Mouse (Mus musculus): ENCODE data around the gene Calr3. TPM values are rescaled to one million over a fixed set of nuclear protein-coding genes. Genes with fewer than 3 reads are reported as not detected.
A peak's percentile ranks its signal among the peaks of the same experiment; 100 is the strongest.

Calr3 gene
- polyA plus RNA-seq, 1 experiment from 2014 or later = 1.4 TPM

DNA sequence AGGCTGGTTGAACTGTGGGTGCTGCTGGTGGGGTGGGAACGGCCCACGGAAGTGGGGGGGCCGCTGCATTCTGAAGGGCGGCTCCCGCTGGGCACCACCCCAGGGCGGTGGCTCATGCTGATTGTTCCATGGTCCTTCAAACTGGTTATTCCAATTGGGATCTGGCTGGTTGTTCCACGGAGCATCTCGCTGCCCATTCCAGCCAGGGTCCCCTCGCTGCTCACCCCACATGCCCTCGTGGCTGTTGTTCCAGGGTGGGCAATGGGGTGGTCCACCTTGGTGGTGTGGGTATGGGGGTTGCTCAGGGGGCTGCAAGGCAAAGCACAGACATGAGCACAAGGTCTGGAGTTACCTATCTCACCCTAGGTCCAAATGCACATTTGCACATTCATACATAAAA is 20.5 kb upstream of the Calr3 start:
- H3K27me3 ChIP-seq = no peaks in the 10 kb centered on the region
- no peak for ATAC-seq (ENCODE audit: low FRiP score, low read depth)
- H3K4me2 ChIP-seq (replicated peaks) = no peak overlapping the region
- WGBS = 93% methylated on average over 10 of the region's 10 CpGs
- H3K27ac ChIP-seq = no peak overlapping the region
- no peaks in the 10 kb centered on the region for H3K9me3 ChIP-seq
- H3K4me1 ChIP-seq = no peaks in the 10 kb centered on the region
- H3K4me3 ChIP-seq = no peak overlapping the region
- H3K36me3 ChIP-seq = peaks cover 100% of the 10 kb centered on the region
- H3K9ac ChIP-seq = no peak overlapping the region

DNA sequence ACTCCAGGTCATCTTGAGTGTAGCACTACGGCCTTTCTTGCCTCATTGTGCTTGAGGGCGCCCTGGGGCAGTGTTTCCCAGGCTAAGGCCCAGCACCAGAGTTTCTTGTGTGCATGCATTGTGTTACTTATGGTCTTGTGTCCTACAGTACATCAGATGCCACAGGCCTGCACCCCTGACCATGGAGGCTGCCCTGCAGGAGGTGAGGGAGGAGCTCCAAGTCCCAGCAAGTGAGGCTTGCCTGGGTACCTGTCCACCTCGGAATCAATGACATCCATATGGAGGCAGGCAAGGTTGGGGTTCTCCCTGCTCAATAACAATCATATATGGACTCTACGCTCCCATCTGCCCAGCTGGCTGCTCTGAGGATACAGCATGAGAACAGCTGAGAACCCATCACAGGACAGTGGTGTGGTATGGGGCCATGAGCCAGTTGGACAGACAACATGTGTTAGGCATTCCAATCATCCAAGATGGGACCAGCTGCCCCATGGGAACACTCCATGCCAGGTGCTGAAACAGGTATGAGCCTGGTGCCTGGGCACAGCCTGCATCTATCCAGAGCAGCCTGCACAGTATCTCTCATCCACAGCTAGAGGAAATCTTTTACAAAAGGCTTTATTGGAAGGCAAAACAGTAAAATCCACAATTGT is 16.3 kb upstream of the Calr3 start:
- Histone ChIP-seq H3K9ac (no peak overlapping the region), H3K4me3 (no peak overlapping the region), H3K36me3 (peaks cover 83% of the 10 kb centered on the region), H3K27me3 (no peaks in the 10 kb centered on the region), H3K4me1 (no peaks in the 10 kb centered on the region), H3K27ac (no peak overlapping the region), H3K4me2 (replicated peaks) (no peak overlapping the region), H3K9me3 (no peaks in the 10 kb centered on the region)
- no peak for ATAC-seq (ENCODE audit: low FRiP score, low read depth)
- WGBS = 87% methylated on average over 4 of the region's 4 CpGs

DNA sequence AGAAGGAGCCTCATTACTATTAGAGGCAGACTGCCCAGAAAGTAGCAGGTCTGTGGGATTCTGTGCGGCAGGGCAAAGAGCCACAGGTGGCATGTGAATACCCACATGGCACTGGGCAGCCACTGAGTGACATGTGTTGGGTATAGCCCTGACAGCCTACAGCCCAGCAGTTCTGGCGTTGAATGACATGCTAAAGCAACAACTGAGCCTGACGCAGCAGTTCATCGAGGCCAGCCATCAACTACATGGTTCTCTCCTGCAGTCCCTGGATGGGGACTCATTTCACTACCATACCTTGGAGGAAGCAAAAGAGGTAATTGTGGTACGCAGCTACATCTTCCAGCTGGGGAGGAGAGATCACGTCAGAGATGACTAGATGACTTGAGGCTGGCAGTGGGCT is 14.8 kb upstream of the Calr3 start:
- WGBS = 81% methylated on average over 6 of the region's 6 CpGs
- H3K27me3 ChIP-seq = no peaks in the 10 kb centered on the region
- peaks cover 83% of the 10 kb centered on the region for H3K36me3 ChIP-seq
- no peaks in the 10 kb centered on the region for H3K4me1 ChIP-seq
- no peak overlapping the region for H3K27ac ChIP-seq
- no peak for ATAC-seq (ENCODE audit: low FRiP score, low read depth)
- no peak overlapping the region for H3K4me2 ChIP-seq (replicated peaks)
- H3K9ac ChIP-seq = no peak overlapping the region
- 0 out of 2 replicates have a peak, but pooled peaks cover 5% of the 10 kb centered on the region for H3K9me3 ChIP-seq
- no peak overlapping the region for H3K4me3 ChIP-seq

DNA sequence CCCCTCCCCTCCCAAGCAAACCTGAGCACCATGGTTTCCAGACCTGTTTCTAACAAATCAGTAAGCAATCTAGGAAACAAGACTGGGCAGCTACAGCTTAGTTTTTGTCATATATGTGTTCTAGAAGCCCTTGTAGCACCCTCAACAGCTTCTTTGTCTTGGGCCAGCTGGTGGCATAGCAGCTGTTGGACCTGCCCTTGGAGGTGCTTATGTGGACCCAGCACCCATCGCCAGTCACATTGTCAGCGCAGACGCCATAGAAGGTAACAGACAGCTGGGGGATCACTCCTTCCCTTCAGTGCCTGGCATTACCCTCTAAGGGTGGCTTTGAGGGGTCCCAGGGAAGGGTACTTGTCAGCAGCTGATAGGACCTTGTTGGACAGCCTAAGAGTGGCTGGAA is 14.1 kb upstream of the Calr3 start:
- WGBS = 85% methylated on average over 3 of the region's 3 CpGs
- H3K4me2 ChIP-seq (replicated peaks) = no peak overlapping the region
- no peaks in the 10 kb centered on the region for H3K4me1 ChIP-seq
- 0 out of 2 replicates have a peak, but pooled peaks cover 7% of the 10 kb centered on the region for H3K9me3 ChIP-seq
- no peak overlapping the region for H3K27ac ChIP-seq
- H3K9ac ChIP-seq = no peak overlapping the region
- no peak overlapping the region for H3K4me3 ChIP-seq
- H3K36me3 ChIP-seq = peaks cover 83% of the 10 kb centered on the region
- no peaks in the 10 kb centered on the region for H3K27me3 ChIP-seq
- no peak for ATAC-seq (ENCODE audit: low FRiP score, low read depth)

DNA sequence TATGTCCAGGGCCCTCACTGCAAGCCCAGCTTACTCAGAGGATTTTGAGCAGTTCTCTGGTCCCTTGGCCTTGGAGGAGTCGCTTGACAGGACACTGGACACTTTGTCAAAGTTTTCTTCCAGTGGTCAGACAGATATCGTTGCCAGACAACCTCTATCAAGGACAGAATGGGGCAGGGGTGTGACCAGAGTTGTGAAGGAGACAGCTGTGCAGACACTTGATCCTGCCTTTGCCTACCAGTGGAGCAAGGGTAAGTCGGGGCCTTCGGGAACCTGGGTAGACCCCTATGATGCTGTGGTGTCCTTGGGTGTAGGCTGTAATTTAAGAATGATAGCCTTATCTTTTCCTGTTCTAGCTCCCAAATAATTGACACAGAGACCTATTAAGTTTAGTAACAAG is 11.6 kb upstream of the Calr3 start:
- H3K4me3 ChIP-seq = no peak overlapping the region
- H3K36me3 ChIP-seq = peaks cover 77% of the 10 kb centered on the region
- H3K9me3 ChIP-seq = 0 out of 2 replicates have a peak, but pooled peaks cover 7% of the 10 kb centered on the region
- no peaks in the 10 kb centered on the region for H3K27me3 ChIP-seq
- ATAC-seq (ENCODE audit: low FRiP score, low read depth) = no peak
- H3K27ac ChIP-seq = no peak overlapping the region
- no peak overlapping the region for H3K9ac ChIP-seq
- H3K4me2 ChIP-seq (replicated peaks) = no peak overlapping the region
- WGBS = 87% methylated on average over 4 of the region's 4 CpGs
- H3K4me1 ChIP-seq = no peaks in the 10 kb centered on the region

DNA sequence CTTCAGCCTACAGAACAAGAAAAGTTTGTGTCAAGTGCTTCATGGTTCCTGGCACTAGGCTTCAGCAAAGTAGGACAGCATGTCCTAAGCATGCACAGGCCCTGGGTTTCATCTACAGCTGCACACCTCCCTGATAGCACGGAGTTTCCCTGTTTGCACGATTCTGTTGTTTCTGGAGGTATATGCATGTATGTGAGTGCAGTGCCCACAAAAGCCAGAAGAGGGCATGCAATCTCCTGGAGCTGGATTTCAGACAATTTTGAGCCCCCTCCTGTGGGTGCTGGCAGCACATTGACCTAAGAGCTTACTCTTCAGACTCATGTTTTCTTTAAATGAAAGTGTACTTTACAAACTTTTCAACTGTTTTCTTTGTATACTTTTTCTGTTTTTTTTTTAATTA is 10.2 kb upstream of the Calr3 start:
- H3K4me2 ChIP-seq (replicated peaks) = no peak overlapping the region
- no peak for ATAC-seq (ENCODE audit: low FRiP score, low read depth)
- no peak overlapping the region for H3K4me3 ChIP-seq
- H3K27ac ChIP-seq = no peak overlapping the region
- peaks cover 79% of the 10 kb centered on the region for H3K36me3 ChIP-seq
- 95% methylated on average over 2 of the region's 2 CpGs for WGBS
- no peaks in the 10 kb centered on the region for H3K4me1 ChIP-seq
- no peak overlapping the region for H3K9ac ChIP-seq
- 0 out of 2 replicates have a peak, but pooled peaks cover 7% of the 10 kb centered on the region for H3K9me3 ChIP-seq
- H3K27me3 ChIP-seq = no peaks in the 10 kb centered on the region

DNA sequence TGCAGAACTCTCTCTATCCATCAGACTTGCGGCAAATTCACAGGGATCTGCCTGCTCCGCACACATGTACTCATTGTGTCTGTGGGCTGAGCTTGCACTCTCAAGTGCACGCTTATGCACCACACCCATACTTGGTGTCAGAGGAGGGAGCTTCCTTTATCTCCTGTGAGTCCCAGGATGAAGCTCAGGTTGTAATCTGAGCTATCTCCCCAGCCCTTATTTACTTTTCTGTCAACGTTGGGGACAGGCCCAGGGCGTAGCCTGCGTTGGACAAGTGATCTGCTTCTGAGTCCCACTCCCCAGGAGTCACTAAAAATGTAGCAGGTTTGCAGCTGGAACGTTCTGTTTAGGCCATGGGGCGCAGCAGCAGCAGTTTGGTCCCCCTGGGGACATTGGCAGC is 7.8 kb upstream of the Calr3 start:
- Histone ChIP-seq H3K4me2 (replicated peaks) (no peak overlapping the region), H3K36me3 (peaks cover 86% of the 10 kb centered on the region), H3K9me3 (0 out of 2 replicates have a peak, but pooled peaks cover 7% of the 10 kb centered on the region), H3K9ac (no peak overlapping the region), H3K27ac (no peak overlapping the region), H3K4me1 (no peaks in the 10 kb centered on the region), H3K4me3 (no peak overlapping the region), H3K27me3 (no peaks in the 10 kb centered on the region)
- no peak for ATAC-seq (ENCODE audit: low FRiP score, low read depth)
- 81% methylated on average over 8 of the region's 8 CpGs for WGBS

DNA sequence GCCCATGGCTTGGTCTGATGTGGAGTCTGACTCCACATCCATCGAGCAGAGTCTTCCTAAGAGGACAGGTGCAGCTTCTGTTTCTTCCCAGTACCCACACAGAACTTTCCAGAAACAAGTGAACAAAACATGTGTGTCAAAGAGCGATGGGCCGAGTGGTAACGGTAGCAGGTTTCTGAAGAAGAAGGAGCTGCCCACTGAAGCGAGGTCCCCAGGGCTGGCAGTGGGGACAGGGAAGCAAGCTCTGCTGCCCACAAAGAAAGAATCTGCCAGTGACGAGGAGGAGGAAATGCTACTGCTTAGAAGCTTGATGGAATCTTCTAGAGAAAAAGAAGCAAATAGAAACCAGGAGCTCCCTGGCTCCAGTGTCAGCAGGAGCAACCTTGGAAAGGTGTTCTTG is 1.4 kb upstream of the Calr3 start:
- H3K4me2 ChIP-seq (replicated peaks) = peak overlapping the region; percentile 75; the same call in 1 of the 2 replicates

DNA sequence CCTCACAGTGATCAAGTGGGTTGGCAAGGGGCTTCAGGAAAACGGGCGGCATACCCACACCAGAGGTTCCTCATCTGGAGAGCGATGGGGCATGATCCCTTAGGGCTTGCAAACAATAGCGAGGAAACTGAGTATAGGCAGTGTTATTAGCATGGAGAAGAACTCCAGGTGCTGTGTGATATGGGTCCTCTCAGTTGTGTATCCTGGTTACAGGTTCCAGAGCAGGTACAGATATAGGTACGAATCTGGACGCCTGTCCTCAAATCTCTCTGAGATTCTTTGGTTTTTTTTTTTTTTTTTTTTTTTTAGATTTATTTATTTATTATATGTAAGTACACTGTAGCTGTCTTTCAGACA is 302 bp upstream of the Calr3 start:
- Histone ChIP-seq H3K4me3 (peak overlapping the region; percentile 43), H3K9ac (peak overlapping the region; percentile 60), H3K36me3 (peaks cover 23% of the 10 kb centered on the region), H3K4me2 (replicated peaks) (peak overlapping the region; percentile 75), H3K4me1 (0 out of 2 replicates have a peak, but pooled peaks cover 10% of the 10 kb centered on the region), H3K27me3 (no peaks in the 10 kb centered on the region), H3K9me3 (no peaks in the 10 kb centered on the region), H3K27ac (peak overlapping the region; percentile 2; the same call in 1 of the 2 replicates)
- WGBS = 40% methylated on average over 6 of the region's 6 CpGs
- peak; percentile 52; the same call in 1 of the 2 replicates for ATAC-seq (ENCODE audit: low FRiP score, low read depth)

More for the DNA sequence above, 1.4 kb upstream of the Calr3 start:
- ATAC-seq (ENCODE audit: low FRiP score, low read depth) = no peak
- 91% methylated on average over 6 of the region's 6 CpGs for WGBS
- H3K4me3 ChIP-seq = no peak overlapping the region
- H3K36me3 ChIP-seq = peaks cover 34% of the 10 kb centered on the region
- H3K4me1 ChIP-seq = 0 out of 2 replicates have a peak, but pooled peaks cover 10% of the 10 kb centered on the region
- no peak overlapping the region for H3K27ac ChIP-seq
- no peaks in the 10 kb centered on the region for H3K9me3 ChIP-seq
- no peak overlapping the region for H3K9ac ChIP-seq
- H3K27me3 ChIP-seq = no peaks in the 10 kb centered on the region

DNA sequence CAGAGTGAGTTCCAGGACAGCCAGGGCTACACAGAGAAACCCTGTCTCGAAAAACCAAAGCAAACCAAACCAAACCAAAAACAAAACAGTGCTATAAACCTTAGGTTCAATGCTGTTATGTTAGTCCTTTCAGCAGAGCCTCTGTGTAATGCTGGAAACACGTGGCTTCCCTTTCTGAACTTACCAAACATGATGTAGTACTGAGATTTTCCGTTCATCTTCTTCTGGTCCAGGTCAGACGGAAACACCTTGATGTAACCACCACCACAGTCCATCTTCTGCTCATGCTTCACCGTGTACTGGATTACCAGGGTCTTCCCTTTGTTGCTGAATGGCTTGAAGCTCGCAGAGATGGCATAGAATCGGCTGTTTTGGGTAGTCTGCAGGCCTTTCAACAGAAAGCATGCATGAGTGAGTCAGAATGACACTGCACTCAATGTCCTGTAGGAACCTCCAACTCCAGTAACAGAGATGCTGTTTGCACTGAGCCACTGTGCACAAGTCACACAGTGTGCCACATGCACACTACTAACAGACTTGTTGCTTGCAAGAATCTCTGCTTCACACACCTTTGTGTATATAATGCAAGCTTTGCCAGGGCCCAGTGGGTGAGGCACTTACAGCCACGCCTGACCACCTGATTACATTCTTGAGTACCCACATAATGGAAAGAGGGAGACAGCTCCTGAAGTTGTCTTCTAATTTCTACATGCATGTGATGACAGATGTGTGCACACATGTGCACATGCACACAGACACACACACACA is 5.2 kb downstream of the Calr3 start:
- no peak for ATAC-seq (ENCODE audit: low FRiP score, low read depth)
- Histone ChIP-seq H3K4me2 (replicated peaks) (no peak overlapping the region), H3K9me3 (no peaks in the 10 kb centered on the region), H3K27ac (no peak overlapping the region), H3K36me3 (no peaks in the 10 kb centered on the region), H3K4me1 (0 out of 2 replicates have a peak, but pooled peaks cover 4% of the 10 kb centered on the region), H3K4me3 (no peak overlapping the region), H3K27me3 (no peaks in the 10 kb centered on the region), H3K9ac (no peak overlapping the region)
- 74% methylated on average over 8 of the region's 8 CpGs for WGBS

DNA sequence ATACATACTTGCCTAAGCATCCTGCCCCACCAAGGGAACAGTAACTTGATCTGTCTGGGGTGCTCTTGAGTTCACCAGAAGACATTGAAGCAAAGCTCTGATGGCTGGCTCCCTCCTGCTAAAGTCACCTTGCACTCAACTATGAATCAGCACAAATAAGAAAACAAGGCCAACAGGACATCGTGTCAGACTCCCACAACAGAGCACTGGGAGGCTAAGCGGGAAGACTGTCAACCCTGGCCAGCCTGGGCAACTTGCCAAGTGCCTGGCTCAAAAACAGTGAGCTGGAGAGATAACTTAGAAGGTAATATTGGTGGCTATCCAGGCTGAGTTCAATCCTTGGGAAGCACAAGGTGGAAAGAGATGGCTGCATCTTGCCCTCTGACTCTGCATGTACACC is 8.7 kb downstream of the Calr3 start:
- Histone ChIP-seq H3K4me2 (replicated peaks) (no peak overlapping the region), H3K27me3 (no peaks in the 10 kb centered on the region), H3K27ac (no peak overlapping the region), H3K4me3 (no peak overlapping the region), H3K4me1 (no peaks in the 10 kb centered on the region), H3K9me3 (no peaks in the 10 kb centered on the region), H3K36me3 (no peaks in the 10 kb centered on the region), H3K9ac (no peak overlapping the region)
- ATAC-seq (ENCODE audit: low FRiP score, low read depth) = no peak
- WGBS = 37% methylated on average over 2 of the region's 2 CpGs

DNA sequence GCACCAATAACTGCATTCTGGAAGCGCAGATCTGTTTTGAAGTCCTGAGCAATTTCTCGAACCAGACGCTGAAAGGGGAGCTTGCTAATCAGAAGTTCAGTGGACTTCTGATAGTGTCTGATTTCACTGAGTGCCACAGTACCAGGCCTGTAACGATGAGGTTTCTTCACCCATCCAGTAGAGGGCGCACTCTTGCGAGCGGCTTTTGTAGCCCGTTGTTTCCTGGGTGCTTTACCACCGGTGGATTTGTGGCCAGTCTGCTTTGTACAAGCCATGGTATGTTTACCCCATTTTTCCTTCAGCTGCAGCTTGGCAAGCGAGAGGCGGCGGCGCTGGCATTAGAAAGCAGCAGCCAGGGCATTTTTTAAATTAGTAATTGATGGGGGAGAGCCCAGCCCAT is 14.0 kb downstream of the Calr3 start:
- Histone ChIP-seq H3K9me3 (no peaks in the 10 kb centered on the region), H3K4me3 (no peak overlapping the region), H3K4me2 (replicated peaks) (no peak overlapping the region), H3K27ac (no peak overlapping the region), H3K36me3 (no peaks in the 10 kb centered on the region), H3K4me1 (no peaks in the 10 kb centered on the region), H3K27me3 (no peaks in the 10 kb centered on the region), H3K9ac (no peak overlapping the region)
- WGBS = 55% methylated on average over 13 of the region's 13 CpGs
- no peak for ATAC-seq (ENCODE audit: low FRiP score, low read depth)

Data from limb, embryonic 13.5 days (tissue).